Mouse (Mus musculus): Measurements from ENCODE around the gene Txnrd2. TPM values are rescaled to one million over a fixed set of nuclear protein-coding genes. Genes with fewer than 3 reads are reported as not detected.

Txnrd2 gene
- polyA plus RNA-seq, 1 experiment from 2014 or later, result 27.9 TPM

DNA sequence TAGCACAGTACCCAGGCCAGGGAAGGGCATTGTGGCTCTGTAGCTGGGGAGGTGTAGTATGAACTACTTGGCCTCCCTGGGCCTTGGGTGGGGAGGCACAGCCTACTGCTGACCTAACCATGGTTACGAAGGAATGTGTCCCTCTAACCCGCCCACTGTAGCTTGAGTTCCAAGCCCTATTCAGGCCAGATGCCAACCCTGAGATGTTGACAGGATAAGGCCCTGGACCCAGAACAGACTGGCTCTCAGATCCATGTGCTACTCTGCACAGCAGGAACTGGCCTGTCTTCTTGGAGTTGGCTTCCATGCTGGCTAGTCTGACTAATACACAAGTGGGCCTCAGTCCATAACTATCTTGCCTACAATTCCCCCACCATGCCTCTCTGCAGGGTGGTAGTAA, 30.0 kb upstream of the Txnrd2 start:
- Histone ChIP-seq H3K36me3 (replicated peaks) (peaks cover 52% of the 10 kb centered on the region), H3K4me1 (peaks cover 77% of the 10 kb centered on the region), H3K27me3 (replicated peaks; ENCODE audit: low read depth, poor library complexity, severe bottlenecking) (no peaks in the 10 kb centered on the region), H3K27ac (replicated peaks) (peak overlapping the region; percentile 8; the same call in 1 of the 2 replicates), H3K9me3 (no peaks in the 10 kb centered on the region), H3K4me3 (no peak overlapping the region)
- no peak for DNase-seq (ENCODE audit: low spot score)
- 74% methylated on average over 2 of the region's 2 CpGs for WGBS

DNA sequence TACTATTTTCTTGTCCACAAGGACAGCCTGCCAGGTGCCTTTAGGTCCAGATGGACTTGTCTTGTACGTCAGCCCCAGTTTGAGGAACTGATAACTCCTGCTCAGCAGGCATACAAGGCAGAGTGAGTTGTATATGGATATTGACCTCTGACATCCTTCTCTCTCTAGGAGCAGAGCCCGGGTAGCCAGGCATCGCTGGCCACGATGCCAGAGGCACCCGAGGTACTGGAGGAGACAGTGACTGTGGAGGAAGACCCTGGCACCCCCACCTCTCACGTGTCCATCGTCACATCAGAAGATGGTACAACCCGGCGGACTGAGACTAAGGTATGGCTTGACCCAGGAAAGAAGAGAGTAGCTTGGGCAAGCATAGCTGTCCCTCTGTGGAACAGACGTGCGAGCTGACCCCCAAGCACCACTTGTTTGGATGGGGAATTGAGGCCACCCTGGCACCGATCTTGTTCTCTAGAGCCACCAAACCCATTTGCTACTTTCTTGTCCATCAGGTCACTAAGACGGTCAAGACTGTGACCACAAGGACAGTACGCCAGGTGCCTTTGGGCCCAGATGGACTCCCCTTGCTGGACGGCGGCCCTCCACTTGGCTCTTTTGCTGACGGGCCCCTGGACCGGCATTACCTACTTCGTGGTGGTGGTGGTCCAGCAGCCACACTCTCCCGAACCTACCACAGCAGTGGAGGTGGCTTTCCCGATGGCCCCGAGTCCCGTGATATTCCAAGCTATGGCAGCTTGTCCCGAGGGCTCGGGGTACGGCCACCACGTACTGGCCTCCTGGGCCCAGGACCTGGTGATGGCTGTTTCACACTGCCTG, 29.2 kb upstream of the Txnrd2 start:
- no peaks in the 10 kb centered on the region for H3K27me3 ChIP-seq (replicated peaks; ENCODE audit: low read depth, poor library complexity, severe bottlenecking)
- H3K36me3 ChIP-seq (replicated peaks), result peaks cover 60% of the 10 kb centered on the region
- H3K9me3 ChIP-seq, result no peaks in the 10 kb centered on the region
- WGBS, result 97% methylated on average over 27 of the region's 27 CpGs
- no peak for DNase-seq (ENCODE audit: low spot score)
- H3K4me1 ChIP-seq, result peaks cover 81% of the 10 kb centered on the region
- H3K4me3 ChIP-seq, result no peak overlapping the region
- no peak overlapping the region for H3K27ac ChIP-seq (replicated peaks)

DNA sequence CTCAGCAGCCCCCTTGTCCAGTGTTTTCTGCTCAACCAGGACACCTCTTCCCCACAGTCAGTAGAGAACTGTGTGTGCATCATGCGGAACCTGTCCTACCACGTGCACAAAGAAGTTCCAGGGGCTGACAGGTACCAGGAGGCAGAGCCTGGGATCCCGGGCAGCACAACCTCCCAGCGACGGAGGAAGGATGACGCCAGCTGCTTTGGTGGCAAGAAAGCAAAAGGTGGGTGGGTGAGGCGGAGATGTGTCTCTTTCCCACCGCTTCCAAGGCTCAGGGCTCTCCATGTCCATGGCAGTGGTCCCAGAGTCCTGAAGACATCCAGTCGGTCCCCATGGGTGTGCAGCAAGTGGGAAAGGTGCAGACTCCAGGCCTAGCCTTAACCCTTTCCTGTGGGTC, 26.2 kb upstream of the Txnrd2 start:
- Histone ChIP-seq H3K4me3 (peak overlapping the region; percentile 29; the same call in 1 of the 2 replicates), H3K27ac (replicated peaks) (peak overlapping the region; percentile 81), H3K36me3 (replicated peaks) (peaks cover 90% of the 10 kb centered on the region), H3K27me3 (replicated peaks; ENCODE audit: low read depth, poor library complexity, severe bottlenecking) (no peaks in the 10 kb centered on the region), H3K4me1 (peaks cover 52% of the 10 kb centered on the region), H3K9me3 (no peaks in the 10 kb centered on the region)
- 72% methylated on average over 9 of the region's 9 CpGs for WGBS
- DNase-seq (ENCODE audit: low spot score), result no peak

DNA sequence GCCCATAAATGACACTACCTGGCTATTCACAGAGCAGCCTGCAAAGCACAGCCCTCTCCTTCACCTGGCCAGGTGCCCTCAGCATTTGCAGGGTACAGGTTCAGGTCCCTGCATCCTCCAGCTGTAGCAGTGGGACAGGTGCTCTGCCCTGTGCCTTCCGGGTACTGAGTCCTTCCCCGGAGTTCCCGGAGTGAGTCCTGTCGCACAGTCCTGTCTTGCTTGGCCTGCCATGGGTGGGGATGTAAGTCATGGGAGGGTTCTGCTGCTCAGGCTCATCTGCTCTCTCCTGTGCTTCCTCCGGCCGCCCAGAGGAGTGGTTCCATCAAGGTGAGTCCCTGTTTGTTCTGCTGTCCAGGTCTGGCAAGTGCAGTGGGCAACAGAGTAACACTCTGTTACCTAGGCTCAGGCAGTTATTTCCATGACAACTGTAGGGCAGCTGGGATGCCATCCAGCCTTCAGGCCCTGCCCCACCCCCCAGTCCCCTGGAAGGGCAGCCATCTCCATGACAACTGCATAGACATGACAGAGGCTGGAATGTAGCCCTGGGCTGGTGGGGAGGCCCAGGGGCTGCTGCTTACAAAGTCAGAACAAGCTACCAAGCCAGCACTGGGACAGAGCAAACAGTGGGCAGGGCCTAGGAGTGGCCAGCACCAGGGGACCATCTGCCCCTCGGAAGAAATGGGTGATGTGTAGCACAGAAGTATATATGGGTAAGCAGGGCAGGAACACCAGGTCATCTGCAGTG, 25.5 kb upstream of the Txnrd2 start:
- DNase-seq (ENCODE audit: low spot score), result peak; percentile 86
- Histone ChIP-seq H3K27ac (replicated peaks) (peak overlapping the region; percentile 81), H3K27me3 (replicated peaks; ENCODE audit: low read depth, poor library complexity, severe bottlenecking) (no peaks in the 10 kb centered on the region), H3K4me3 (peak overlapping the region; percentile 29), H3K9me3 (no peaks in the 10 kb centered on the region), H3K4me1 (peaks cover 46% of the 10 kb centered on the region), H3K36me3 (replicated peaks) (peaks cover 97% of the 10 kb centered on the region)
- 44% methylated on average over 7 of the region's 7 CpGs for WGBS

DNA sequence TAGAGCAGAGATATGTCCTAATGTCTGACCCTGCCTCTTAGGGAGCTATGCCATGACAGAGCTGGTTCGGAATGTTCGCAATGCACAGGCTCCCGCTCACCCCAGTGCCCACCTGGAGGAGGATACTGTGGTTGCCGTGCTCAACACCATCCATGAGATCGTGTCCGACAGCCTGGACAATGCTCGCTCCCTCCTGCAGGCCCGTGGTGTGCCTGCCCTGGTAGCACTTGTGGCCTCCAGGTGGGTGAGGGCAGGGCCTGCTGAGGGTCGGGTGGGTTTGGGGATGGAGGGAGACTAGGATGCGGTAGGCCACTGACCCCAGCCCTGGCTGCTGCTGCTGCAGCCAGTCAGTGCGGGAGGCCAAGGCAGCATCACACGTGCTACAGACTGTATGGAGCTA, 22.9 kb upstream of the Txnrd2 start:
- peaks cover 41% of the 10 kb centered on the region for H3K4me1 ChIP-seq
- WGBS, result 91% methylated on average over 12 of the region's 12 CpGs
- no peaks in the 10 kb centered on the region for H3K27me3 ChIP-seq (replicated peaks; ENCODE audit: low read depth, poor library complexity, severe bottlenecking)
- H3K36me3 ChIP-seq (replicated peaks), result peaks cover 96% of the 10 kb centered on the region
- no peak for DNase-seq (ENCODE audit: low spot score)
- H3K9me3 ChIP-seq, result no peaks in the 10 kb centered on the region
- H3K4me3 ChIP-seq, result no peak overlapping the region
- no peak overlapping the region for H3K27ac ChIP-seq (replicated peaks)

DNA sequence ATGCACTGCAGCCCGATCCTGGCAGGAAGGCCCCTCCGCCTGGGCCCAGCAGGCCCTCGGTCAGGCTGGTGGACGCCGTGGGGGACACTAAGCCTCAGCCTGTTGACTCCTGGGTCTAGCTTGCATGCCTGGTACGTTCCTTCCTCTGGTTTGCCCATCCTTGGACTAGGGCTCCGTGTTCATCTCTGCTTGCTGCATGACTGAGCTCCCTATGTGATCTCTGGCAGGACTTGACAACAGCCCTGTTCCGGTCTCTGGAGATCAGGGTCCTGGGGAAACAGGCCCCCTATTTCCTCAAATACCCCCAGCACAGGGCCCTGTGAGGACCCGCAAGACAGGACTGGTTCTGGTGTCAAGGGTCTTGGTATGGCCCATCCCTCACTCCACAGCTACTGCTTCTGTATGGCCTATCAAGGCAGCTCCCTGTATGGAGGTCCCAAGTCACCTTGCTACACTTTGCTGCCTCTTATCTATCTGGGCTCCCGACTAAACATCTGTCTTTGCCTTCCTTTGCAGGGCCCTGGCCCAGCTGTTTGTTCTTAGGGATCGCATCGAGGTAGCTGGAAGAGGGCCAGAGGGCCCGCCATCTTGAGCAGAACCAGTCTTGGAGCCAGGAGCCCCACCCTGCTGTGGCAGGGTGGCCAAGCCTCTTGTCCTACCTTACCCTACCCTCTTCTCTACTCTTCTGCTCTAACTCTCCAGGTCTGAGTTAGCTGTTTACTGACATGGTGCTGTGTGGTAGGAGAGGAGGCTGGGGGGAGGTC, 20.9 kb upstream of the Txnrd2 start:
- H3K4me3 ChIP-seq, result no peak overlapping the region
- peaks cover 93% of the 10 kb centered on the region for H3K36me3 ChIP-seq (replicated peaks)
- WGBS, result 88% methylated on average over 13 of the region's 13 CpGs
- peaks cover 27% of the 10 kb centered on the region for H3K4me1 ChIP-seq
- H3K27ac ChIP-seq (replicated peaks), result no peak overlapping the region
- no peak for DNase-seq (ENCODE audit: low spot score)
- no peaks in the 10 kb centered on the region for H3K9me3 ChIP-seq
- no peaks in the 10 kb centered on the region for H3K27me3 ChIP-seq (replicated peaks; ENCODE audit: low read depth, poor library complexity, severe bottlenecking)

DNA sequence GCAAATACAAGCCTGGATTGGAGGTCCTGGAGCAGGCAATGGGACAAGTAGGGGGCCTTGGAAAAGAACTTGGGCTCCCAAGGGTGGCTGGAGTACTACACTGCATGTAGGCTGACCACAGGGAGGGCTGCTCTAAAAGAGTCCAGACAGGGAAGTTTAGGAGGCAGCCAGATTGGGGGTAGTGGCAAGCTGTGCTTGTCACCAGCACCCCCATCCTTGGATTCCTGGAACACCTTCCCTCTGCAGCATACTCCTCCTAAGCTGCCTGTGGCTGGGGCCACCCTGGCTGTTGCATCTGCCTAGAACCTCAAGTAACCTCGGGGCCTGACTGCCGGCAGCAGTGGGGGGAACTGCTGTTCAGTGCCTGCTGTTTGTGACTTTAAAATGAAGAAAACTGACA, 20.3 kb upstream of the Txnrd2 start:
- no peak overlapping the region for H3K27ac ChIP-seq (replicated peaks)
- 70% methylated on average over 2 of the region's 2 CpGs for WGBS
- H3K4me3 ChIP-seq, result no peak overlapping the region
- H3K4me1 ChIP-seq, result peaks cover 27% of the 10 kb centered on the region
- no peaks in the 10 kb centered on the region for H3K27me3 ChIP-seq (replicated peaks; ENCODE audit: low read depth, poor library complexity, severe bottlenecking)
- no peaks in the 10 kb centered on the region for H3K9me3 ChIP-seq
- peaks cover 93% of the 10 kb centered on the region for H3K36me3 ChIP-seq (replicated peaks)
- DNase-seq (ENCODE audit: low spot score), result no peak

DNA sequence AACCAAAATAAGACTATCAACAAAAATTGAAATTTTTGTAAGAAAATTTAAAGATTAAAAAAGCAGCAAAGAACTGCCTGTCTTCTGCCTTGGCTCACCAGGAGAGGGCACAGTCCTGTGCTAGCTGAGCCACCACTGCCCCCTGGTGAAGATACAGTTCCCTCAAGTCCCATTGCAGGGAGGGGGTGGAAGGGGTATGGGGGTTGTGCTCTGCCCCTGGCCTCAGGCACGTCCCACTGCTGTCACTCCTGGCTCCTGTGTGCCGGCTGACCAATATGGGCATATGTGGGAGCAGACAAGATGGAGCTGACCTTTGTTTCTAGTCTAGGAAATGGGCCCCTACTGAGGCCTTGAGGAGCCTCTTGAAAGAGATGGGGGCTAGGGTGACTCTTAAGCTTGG, 19.9 kb upstream of the Txnrd2 start:
- 18% methylated on average over 2 of the region's 2 CpGs for WGBS
- Histone ChIP-seq H3K27me3 (replicated peaks; ENCODE audit: low read depth, poor library complexity, severe bottlenecking) (no peaks in the 10 kb centered on the region), H3K27ac (replicated peaks) (no peak overlapping the region), H3K9me3 (no peaks in the 10 kb centered on the region), H3K4me3 (no peak overlapping the region), H3K36me3 (replicated peaks) (peaks cover 93% of the 10 kb centered on the region), H3K4me1 (peaks cover 27% of the 10 kb centered on the region)
- DNase-seq (ENCODE audit: low spot score), result peak; percentile 60

DNA sequence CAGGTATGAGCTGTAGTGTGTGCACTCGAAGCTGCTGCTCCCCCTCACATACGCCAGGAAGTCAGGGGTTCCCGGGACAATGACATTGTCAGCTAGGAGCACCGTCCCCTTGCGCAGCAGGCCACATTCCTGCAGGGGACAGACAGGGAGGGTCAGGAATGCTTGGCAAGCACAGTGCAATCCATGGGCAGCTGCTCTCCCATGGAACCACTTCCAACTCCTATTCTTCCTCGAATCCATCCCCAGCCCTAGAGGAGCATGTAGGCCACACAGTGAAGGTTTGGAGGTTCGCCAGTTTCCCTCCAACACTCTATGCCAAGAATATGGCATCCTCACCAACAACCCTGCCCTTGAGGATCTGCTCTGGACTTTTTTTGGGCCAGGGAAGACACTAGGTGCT, 18.3 kb upstream of the Txnrd2 start:
- peaks cover 87% of the 10 kb centered on the region for H3K36me3 ChIP-seq (replicated peaks)
- H3K27me3 ChIP-seq (replicated peaks; ENCODE audit: low read depth, poor library complexity, severe bottlenecking), result no peaks in the 10 kb centered on the region
- H3K4me3 ChIP-seq, result no peak overlapping the region
- WGBS, result 78% methylated on average over 7 of the region's 7 CpGs
- H3K27ac ChIP-seq (replicated peaks), result no peak overlapping the region
- H3K4me1 ChIP-seq, result peaks cover 27% of the 10 kb centered on the region
- H3K9me3 ChIP-seq, result no peaks in the 10 kb centered on the region
- no peak for DNase-seq (ENCODE audit: low spot score)

DNA sequence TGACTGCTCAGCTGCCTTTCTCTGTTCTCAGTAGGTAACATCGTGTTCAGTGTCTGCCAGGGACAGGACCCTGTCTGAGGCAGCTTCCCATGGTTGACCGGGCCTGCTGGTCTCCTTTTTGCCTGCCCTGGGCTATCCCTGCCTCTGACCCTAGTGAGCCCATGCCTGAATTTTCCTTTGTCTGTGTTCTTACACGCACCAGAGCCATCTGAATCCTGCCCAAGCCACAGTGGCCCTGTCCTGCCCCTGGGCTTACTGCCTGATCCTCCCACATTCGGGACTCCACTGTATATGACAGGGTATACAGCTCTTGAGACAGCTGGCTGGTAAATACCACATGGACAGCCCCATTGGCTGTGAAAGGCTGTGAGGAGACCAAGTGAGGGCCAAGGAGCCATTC, 16.4 kb upstream of the Txnrd2 start:
- Histone ChIP-seq H3K27ac (replicated peaks) (no peak overlapping the region), H3K36me3 (replicated peaks) (peaks cover 83% of the 10 kb centered on the region), H3K4me3 (no peak overlapping the region), H3K27me3 (replicated peaks; ENCODE audit: low read depth, poor library complexity, severe bottlenecking) (no peaks in the 10 kb centered on the region), H3K9me3 (no peaks in the 10 kb centered on the region), H3K4me1 (peaks cover 27% of the 10 kb centered on the region)
- no peak for DNase-seq (ENCODE audit: low spot score)
- 64% methylated on average over 4 of the region's 4 CpGs for WGBS

DNA sequence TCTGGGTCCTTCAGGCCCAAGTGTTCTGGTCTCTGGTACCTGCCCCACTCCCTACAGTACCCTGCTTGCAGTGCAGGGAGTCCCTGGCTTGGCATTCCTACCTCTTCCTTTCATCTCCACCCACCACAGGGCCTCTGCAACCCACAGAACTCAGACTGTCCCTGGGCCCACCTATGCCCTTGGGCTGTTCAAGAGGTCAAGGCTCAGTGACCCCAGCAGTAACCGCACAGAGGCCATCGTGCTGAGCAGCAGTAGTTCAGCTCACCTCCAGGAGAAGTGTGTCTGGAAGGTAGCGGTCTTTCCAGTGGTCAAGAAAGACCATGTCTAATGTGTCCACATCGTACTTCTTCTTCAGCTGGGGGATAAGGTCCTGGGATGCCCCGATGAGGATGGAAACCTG, 15.8 kb upstream of the Txnrd2 start:
- 64% methylated on average over 5 of the region's 5 CpGs for WGBS
- Histone ChIP-seq H3K4me1 (peaks cover 27% of the 10 kb centered on the region), H3K27ac (replicated peaks) (no peak overlapping the region), H3K4me3 (no peak overlapping the region), H3K9me3 (no peaks in the 10 kb centered on the region), H3K27me3 (replicated peaks; ENCODE audit: low read depth, poor library complexity, severe bottlenecking) (no peaks in the 10 kb centered on the region), H3K36me3 (replicated peaks) (peaks cover 83% of the 10 kb centered on the region)
- no peak for DNase-seq (ENCODE audit: low spot score)

DNA sequence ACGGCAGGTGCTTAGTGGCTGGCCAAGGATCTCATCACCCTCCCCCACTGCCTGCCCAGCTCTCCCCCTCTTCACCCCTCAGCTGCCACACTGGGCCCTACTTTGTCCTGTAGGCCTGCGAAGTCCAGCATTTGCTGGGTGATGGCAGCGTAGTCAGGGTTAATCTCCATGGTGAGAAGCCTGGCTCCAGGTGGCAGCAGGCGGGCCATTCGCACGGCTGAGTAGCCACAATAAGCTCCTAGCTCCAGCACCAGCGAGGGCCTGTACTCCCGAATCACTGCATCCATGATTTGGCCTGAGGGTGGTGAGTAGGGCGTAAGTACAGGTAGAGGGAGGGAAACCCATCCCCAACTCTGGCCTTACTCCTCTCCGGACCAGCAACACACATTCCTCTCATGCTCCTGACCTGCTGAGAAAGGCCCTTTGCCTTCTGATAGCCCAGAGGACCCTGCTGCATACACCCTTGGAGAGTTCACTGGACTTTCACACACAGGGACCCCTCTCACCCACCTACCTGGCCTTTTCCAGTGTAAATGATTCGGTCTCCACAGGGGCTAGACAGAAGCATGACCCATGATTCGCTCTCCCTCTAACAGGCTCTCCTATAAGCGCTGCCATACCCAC, 15.0 kb upstream of the Txnrd2 start:
- Histone ChIP-seq H3K27ac (replicated peaks) (0 out of 2 replicates have a peak overlapping the region, but pooled peaks have one; percentile 24), H3K4me1 (peaks cover 29% of the 10 kb centered on the region), H3K36me3 (replicated peaks) (peaks cover 83% of the 10 kb centered on the region), H3K4me3 (no peak overlapping the region), H3K9me3 (no peaks in the 10 kb centered on the region), H3K27me3 (replicated peaks; ENCODE audit: low read depth, poor library complexity, severe bottlenecking) (no peaks in the 10 kb centered on the region)
- WGBS, result 79% methylated on average over 13 of the region's 13 CpGs
- DNase-seq (ENCODE audit: low spot score), result no peak
